Mouse (Mus musculus) CD4-positive, CD25-positive, alpha-beta regulatory T cell, adult 4 months (primary cell): ENCODE measurements around the gene Scnn1b. TPM values are rescaled to one million over a fixed set of nuclear protein-coding genes. Genes with fewer than 3 reads are reported as not detected.

ENCODE experiments used
- ATAC-seq: one replicate; pipeline ENCODE4 v1.8.0; 2017
- polyA plus RNA-seq, 2 experiments: library from polyadenylated mRNA; unstranded; fragments of 100-300 nt; shearing (Covaris generic); gene quantifications; one replicate each; pipeline ENCODE4 v1.2.1; 2017

The Scnn1b gene
- polyA plus RNA-seq: not detected

DNA sequence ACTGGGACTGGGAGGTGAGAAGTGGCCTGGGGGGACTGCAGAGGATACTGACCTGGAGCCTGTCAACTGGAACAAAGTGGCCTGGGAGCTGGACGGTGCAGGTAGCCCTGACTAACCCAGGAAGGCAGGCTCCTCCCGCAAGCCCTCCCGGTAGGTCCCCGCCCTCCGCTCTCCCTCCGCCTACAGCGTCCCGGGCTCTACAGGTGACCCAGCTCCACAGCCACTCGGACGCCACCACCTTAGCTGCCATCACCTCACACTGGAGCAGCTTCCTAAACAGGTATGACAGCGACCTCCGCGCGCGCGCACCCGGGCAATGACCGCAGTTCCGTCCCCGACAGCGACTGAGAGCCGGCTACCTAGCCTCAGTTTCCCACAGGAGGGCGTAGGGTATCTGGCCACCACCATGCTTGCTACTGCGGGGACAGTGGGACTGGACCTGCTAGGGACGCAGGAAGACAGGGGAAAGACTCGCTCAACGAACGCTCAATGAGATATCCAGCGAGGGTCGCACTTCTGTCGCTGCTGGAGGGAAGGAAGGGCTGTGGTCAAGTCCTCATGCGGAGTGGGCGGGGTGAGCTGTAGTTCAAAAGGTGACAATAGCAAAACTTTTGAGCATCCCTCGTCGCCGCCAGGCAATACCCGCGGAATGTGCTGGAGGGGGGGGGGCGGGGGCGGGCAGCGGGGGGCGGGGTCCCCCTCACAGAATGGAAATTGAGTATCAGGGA lies at the start of gene Scnn1b:
TSS of gene Scnn1b (plus strand) at position 181 of the 728 bp plus-strand sequence.
- no peak for ATAC-seq

DNA sequence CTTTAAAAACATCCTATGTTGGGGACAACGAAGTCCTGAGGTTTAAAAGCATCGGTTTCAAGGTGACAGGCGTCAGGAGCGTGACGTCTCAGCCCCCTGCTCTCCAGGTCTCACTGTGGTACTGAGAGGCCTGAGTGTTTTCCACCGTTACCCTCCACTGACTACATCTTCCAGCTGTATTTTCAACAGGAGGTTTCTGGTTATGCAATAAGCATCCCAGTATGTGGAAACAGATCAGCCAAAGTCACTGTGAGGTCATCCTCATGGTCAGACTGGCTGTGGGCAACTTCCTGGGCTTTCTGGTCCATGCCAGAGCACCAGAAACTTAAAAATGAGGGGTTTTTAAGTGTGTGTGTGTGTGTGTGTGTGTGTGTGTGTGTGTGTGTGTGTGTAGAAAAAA lies 43.2 kb upstream of the Scnn1b start:
- ATAC-seq: no peak

DNA sequence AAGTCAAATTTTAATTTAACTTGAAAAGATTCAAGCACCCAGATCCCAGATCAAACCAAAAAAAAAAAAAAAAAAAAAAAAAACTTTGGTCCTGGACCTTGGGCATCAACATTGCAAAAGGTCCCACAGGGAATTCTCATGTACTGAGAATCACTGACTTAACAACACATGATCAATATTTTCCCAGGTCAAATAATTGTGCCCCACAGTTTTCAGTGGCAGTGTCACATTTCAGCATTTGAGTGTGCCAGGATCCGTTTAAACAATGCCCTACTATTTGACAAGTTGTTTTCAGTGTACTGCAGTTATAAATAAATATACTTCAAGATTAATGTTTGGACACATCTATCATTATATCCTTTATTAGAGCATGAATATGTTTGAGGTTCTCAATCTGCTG lies 36.4 kb upstream of the Scnn1b start:
- ATAC-seq: no peak

DNA sequence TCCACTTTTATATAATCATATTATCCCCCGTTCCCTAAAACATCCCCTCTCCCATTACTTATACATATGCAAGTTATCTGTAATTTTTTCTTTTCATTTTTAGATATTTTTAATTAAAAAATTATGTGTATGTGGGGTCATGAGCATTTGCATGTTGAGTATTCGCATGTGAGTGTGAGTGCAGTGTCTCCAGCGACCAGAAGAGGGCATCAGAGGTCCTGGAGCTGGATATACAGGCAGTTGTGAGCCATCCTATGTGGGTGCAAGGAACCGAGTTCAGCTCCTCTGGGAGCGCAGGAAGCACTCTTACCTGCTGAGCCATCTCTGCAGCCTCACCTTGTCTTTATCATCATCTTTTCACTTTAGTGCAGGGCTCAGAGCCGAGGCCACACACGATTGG lies 29.4 kb upstream of the Scnn1b start:
- ATAC-seq: no peak

DNA sequence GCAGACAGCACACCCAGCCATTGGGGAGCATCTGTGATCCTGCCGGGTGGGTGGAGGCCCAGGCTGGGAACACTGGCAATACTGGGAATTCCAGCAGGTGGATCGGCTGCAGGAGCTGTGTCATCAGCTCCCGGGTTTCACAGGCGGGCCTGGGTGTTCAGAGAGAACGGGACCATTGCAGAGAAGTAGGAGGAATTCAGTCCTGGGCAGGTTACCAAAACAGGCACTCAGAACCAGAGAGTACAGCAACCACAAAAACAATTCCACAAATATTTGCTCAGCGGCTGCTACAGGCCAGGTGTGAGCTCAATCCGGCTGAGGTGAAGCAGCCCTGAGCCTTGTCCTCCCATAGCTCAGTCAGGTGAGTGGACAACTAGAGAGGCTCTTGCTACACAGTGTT lies 28.0 kb upstream of the Scnn1b start:
- ATAC-seq: no peak

DNA sequence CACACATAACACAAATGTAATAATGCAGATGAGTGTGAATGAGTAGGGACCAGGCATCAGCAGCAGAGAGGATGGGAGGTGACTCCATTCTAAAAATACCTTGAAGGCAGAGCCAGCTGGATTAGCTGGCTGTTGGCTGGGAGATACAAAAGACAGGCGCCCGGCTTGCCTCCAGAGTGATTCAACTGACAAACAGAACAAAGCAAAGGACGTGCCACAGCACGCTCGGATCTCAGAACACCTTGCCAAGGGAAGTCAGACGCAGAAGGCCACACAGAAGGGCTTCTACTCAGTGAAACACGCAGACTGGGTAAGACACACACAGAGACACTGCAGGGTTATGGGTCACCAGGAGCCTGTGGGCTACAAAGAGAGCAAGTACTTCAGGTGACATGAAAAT lies 24.0 kb upstream of the Scnn1b start:
- no peak for ATAC-seq

DNA sequence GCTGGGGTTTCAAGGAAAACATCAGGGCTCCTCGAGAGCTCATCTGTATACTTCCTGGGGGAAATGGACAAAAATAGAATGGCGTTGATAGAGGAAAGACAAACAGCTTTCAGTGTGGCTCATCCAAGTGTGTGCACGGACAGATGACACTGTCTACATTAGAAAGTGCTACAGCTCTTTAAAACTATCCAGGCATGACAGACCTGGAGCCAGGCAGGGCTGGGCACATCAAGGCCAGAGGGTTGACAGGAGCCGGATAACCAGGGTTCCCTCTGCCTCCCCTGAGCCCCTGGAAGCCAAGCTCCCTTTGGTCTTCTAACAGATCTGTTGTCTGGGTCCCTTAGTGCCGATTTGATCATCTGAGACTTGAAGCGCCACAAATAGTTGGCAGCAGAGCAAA lies 22.6 kb upstream of the Scnn1b start:
- ATAC-seq: no peak

DNA sequence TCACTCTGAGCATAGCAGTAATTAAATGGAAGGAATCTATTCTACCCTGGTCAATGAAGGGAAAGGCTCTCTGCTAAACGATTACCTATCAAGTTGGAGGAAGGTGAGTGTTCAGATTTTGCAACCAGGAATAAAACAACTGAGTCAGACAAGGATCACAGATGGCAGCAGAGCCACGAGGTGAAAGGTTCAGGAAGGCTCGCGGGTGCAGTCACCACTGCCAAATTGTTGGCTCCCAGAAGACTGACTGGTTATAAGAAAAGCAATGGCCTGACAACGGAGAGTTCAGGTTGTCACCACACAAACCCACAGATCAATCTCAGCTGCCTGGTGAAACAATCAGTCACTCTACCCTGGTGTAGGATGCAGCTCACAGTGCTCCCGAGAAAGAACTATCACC lies 18.9 kb upstream of the Scnn1b start:
- no peak for ATAC-seq

DNA sequence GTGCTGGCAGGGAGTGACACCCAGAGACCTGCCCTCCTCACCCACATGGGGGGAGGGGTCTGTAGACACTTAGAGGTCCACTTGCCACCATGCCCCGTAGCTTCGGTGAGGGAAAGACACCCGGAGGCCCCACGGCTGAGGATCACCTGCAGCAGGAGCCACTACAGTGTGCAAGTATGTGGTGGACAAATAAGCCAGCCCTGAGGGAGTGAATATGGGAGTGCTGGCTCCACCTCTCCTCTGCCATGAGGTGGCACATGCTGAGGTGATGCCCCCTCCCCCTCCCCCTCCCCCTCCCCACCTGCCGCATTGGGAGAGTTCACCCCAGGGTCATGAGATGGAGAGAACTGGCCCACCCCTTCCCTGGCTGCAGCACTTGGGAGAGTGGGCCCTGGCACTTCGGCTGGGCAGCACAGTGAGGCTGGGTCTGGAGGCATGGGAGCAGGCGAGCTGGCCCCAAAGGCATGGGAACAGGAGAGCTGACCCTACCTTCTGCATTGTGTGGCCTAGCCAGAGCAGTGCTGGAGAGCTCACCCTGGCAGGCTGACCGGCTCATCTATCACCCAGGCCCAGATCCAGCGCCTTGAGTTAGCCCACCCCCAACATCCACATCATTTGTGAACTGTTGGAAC lies 16.2 kb upstream of the Scnn1b start:
- no peak for ATAC-seq

DNA sequence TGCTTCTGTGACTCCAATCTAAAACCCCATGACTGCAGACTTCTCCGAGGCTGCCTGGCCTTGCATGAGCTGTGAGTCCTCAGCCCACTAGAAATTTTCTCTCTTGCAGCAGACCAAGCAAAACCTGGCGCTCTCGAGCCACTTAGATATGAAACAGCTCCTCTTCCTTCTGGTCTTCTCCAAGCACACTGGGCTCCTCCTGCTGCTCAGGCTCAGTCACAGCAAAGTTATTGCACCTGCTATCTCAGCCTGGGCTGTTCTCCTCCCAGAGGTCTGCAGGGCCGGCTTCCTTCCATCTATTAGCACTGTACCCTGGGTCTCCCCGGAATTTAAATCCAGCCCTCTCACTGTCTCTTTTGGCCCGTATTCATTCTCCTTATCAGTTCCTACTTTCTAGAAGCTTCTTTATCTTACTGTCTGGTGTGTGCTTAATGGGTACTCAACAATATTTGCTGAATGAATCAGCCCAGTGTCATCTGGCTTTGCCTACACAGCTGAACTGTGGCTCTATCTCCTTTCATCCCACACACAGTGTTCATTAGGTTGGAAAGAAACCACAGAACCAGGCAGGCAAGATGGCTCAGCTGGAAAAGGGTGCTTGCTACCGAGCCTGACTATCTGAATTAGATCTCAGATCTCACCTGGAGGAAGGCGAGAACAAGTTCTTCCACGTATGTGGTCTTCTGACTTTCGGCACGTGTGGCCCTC lies 7.5 kb upstream of the Scnn1b start:
- no peak for ATAC-seq

DNA sequence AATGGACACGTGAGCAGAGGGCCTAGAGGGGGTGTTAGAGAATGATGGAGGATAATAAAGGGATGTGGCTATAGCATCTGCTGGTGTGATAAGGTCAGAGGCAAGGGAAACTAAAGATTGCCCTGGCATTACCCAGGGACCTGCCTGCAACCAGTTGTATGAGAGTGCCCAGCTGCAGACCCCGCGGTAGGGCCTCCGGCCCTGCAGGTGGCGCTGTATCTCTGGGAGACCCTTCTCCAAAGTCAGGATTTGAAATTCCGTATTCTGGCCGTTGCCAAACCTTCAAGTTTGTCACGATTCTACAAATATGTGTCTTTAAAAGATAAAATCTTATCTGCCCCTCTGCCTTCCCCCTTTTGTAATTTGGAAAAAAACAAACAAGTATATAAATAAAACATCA lies 5.9 kb upstream of the Scnn1b start:
- no peak for ATAC-seq

DNA sequence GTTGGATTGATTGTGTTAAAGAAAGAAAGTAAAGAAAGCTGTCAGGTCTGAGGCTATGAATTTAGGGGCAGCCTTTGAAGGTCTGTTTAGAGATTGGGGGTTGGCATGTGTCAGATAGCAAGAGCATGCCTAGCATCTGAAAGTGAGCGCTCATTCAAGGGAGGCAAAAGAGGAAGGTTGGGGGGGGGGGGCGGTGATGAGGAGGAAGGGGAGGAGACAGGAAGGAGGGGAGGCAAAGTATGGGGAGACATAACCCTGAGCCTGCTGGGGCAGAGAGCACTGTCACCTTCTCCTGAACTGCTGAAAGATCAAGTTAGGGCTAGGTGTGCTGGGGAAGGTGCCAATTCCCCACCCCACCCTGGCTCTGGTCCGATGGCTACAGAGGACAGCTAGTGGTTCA lies 6.8 kb downstream of the Scnn1b start:
- no peak for ATAC-seq

DNA sequence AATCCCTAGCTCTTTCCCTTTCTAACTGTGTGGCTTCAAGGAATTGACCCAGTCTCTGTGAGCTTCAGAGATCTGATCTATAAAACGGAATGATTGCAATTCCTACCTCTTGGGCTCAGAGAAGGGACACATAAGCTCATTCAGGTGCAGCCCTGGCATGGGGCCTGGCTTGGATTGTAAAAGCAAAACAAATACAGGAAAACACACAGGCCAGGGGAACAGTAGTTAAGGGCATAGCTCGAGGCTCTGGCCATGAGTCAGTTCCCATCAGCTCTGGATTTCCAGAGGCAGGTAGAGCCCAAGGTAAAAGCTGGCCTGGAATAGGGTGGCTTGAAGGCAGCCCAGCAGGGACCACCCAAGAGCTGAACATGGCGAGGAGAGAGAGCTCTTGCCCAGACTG lies 9.2 kb downstream of the Scnn1b start:
- ATAC-seq: no peak

DNA sequence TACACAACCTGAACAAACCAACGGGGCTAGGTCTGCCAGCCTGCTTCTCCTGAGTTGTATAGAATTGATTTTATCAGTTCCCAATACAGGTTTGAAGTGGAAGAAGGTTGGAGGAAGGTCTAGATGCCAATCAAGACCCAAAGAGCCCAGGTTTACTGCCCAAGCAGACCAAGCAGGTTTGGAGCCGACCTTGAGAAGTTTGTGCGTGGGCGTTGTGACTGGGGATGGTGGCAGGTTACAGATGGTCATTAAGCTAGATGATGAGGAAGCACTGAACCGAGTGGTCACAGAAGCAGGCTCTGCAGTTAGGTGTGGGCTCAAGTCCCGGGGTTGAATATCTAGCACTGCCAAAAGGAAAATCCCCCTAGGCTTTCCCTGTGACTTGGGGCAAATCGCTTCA lies 9.9 kb downstream of the Scnn1b start:
- ATAC-seq: no peak

DNA sequence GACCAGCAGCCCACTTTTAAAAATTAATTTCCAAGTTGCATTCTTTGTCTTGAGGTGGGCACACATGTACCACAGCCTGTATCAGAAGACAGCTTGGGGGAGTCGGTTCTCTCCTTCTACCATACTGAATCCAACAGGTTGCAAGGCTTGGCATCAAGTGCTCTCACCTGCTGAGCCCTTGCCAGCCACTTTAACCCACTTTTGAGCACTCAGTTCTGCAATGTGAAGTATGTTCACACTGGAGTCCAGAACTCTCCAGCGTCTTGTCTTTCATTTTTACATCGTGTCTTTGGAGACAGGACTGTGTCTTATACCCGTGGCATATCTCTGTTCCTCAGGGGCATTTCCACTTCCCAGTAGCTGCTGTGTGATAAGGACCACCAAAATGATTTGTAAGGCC lies 15.4 kb downstream of the Scnn1b start:
- ATAC-seq: no peak

DNA sequence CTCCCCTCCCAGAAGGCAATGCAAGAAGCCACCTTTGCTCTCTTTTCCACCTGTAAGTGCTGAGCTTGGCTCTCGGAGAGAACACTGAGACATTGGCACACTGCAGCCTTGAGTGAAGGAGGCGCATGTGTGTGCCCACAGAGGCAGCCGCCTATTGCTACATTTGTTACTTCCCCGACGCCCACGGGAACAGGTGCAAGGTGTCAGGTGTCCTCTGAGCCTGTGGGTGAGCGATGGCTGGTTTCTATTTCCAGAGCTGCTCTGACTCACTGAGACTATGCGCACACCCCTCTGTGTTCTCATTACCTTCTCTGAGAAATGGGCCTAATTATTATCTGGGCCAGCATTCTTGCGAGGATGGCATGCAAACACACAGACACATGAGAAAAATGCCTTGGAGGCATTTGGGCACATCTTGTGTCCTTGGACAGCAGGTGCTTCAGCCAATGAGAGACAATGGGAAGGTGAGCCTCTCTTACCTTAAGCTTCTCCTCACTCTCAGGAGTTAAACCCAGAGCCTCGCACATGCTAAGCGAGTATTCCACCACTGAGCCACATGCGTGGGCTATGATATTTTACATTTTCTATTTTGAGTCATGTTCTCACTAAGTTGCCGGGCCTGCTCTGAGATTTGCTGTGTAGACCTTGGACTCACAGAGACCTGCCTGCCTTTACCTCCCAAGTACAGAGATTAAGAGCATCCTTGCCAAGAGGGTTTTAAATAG lies 26.0 kb downstream of the Scnn1b start:
- ATAC-seq: no peak

DNA sequence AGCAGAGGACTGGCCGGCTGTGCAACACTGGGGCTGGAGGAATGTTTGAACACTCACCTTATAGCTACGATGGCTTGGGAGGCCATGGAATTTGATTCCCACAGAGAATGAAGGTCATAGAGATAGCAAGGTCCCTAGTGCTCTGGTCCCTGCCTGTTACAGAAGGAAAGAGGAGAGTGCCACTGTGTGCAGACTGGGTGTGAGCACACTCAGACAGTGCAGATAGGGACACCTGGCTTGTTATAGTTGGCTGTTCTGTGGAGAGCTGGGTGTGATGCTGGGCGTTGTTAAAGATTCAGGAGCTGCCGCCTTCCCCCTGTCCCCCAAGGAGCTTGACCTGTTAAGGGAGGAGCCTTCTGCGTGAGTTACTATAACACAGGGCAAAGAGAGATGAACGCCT lies 31.9 kb downstream of the Scnn1b start:
- no peak for ATAC-seq

DNA sequence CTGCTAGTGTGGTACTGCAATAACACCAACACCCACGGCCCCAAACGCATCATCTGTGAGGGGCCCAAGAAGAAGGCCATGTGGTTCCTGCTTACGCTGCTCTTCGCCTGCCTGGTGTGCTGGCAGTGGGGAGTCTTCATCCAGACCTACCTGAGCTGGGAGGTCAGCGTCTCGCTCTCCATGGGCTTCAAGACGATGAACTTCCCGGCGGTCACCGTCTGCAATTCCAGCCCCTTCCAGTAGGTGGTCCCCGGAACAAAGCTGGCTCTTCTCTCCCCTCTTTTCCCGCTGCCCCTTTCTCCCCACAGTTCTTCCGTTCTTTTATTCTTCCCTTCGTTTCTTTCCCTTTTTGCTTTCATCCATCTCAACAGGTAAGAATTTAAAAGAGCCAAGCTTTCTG lies 34.5 kb downstream of the Scnn1b start:
- ATAC-seq: no peak

DNA sequence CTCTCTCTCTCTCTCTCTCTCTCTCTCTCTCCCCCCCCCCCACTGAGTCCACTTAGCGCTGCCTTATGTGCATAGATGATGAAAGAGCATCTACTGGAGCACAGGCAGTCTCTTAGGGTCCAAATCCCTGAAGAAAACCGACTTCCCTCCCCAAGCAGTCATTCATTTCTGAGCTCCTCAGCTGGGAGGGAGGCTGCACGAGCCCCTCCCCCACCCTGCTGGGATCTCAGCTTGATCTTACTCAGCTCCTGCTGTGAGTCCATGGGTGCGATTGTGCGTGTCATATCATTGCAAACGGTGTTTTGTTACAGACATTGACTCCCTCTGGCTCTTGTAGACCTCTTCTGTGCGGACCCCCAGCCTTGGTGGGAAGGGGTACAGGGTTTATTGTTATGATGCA lies 35.1 kb downstream of the Scnn1b start:
- no peak for ATAC-seq

DNA sequence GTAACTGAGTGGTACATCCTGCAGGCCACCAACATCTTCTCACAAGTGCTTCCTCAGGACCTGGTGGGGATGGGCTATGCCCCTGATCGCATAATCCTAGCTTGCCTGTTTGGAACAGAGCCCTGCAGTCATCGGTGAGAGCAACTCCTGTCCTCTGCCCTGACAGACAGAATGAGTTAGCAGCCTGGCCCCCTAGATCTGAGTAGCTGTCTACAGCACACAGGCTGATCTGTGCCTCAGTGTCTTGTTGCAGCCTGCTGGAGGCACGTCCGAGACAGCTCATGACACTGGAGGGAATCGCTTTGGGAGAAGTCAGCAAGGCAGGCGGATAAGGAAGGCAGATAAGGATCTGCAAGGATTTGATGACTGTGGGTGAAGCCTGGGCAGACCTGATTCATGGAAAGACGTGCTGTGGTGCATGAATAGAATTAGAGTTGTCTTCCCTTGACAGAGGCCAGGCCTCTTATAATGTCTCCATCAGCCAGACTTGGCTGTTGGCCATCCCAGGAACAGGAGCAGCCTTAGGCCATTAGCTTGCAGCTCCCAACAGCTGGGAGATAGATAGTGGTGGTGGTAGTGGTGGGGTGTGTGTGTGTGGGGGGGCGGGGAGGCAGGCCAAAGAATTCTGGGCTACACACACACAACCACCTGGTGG lies 38.0 kb downstream of the Scnn1b start:
- ATAC-seq: no peak

DNA sequence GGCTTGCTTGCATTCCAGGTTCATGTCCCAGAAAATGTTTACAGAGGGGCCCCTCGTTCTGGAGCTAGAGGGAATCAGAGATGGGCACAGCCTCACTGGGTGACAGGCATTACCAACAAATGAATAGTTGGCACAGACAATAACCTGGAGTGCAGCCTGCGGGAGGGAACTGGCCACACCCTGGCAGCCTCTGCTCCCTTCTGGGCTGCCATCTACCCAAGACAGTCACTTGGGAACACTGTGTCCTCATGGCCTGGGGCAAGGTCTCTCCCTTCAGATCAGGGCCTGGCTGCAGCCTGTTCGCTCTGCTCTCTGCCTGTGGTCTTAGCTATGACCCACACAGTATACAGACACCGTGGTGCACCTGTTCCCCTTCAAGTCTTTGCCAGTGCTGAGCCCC lies 42.0 kb downstream of the Scnn1b start:
- no peak for ATAC-seq

DNA sequence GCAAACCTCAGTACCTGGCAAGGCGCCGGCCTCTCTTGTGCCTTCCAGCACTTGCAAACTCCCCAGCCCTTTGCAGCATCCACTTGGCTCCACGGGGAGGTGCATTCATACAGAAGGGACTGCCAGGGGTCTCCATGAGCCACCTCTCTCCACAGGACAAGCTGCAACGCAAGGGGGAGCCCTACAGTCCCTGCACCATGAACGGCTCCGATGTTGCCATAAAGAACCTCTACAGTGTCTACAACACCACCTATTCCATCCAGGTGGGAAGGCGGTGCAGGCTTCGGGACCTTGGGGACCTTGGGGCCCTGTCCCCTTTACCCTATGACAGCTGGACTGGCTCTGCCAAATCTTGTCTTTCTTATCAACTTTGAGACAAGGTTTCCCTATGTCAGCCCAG lies 47.4 kb downstream of the Scnn1b start:
- no peak for ATAC-seq

DNA sequence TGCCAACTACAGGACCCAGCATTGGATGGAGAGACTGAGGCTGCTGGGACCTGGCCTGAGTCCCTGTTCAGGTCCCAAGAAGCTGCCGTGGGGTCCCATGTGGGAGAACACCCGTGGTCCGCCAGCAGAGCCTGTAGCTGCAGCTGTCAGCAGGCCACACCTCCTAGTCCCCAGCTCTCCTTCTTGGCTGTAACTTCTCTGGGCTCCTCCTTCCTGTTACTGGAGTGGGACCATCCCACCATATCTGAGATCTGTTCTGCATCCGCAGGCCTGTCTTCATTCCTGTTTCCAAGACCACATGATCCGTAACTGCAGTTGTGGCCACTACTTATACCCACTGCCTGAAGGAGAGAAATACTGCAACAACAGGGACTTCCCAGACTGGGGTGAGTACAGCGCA lies 49.1 kb downstream of the Scnn1b start:
- no peak for ATAC-seq
